In genomic region chr7:80044170-80044569, GRCm38 (mm10) we compare ENCODE assay signal across 9 mouse cellular contexts. TPM values are rescaled to one million over a fixed set of nuclear protein-coding genes. Genes with fewer than 3 reads are reported as not detected.
A peak's percentile ranks its signal among the peaks of the same experiment; 100 is the strongest.
DNase-seq lines count a peak whose midpoint lies in the region; ATAC-seq lines count a peak whose summit lies in the region.
"Had no signal": no experiment of that assay in that cellular context is flagged by ENCODE, and none has a peak within 500 bp of the region (broad histone marks: within the 10 kb centered on the region; RNA-seq: fewer than 3 reads in every experiment).

No protein-coding gene starts in this region.

- H3K4me2 ChIP-seq in heart, embryonic 12.5 days = no peak overlapping the region
- H3K4me2 ChIP-seq in limb, embryonic 15.5 days = no peak overlapping the region
- H3K4me2 ChIP-seq in midbrain, embryonic 14.5 days (ENCODE audit: low read length) = no peak overlapping the region

- no peaks in the 10 kb centered on the region for H3K36me3 ChIP-seq in heart, embryonic 12.5 days
- peaks cover 6% of the 10 kb centered on the region; the same call in 1 of the 2 replicates for H3K36me3 ChIP-seq in limb, embryonic 15.5 days
- H3K36me3 ChIP-seq in midbrain, embryonic 14.5 days (ENCODE audit: control insufficient read depth, insufficient read depth, low read length) = no peaks in the 10 kb centered on the region

- intact Hi-C loops in left cerebral cortex, postnatal 14 days (cut with DNase I) = no loop called here

- no peaks in the 10 kb centered on the region for H3K9me3 ChIP-seq in heart, embryonic 12.5 days (replicated peaks)
- no peaks in the 10 kb centered on the region for H3K9me3 ChIP-seq in limb, embryonic 15.5 days
- no peaks in the 10 kb centered on the region for H3K9me3 ChIP-seq in midbrain, embryonic 14.5 days (ENCODE audit: control insufficient read depth, low read length)

- H3K4me1 ChIP-seq in heart, embryonic 12.5 days (replicated peaks) = peaks cover 54% of the 10 kb centered on the region
- peaks cover 27% of the 10 kb centered on the region for H3K4me1 ChIP-seq in limb, embryonic 15.5 days
- peaks cover 21% of the 10 kb centered on the region for H3K4me1 ChIP-seq in midbrain, embryonic 14.5 days (ENCODE audit: control insufficient read depth, insufficient read depth, low read length)

- H3K9ac ChIP-seq in heart, embryonic 12.5 days = no peak overlapping the region
- H3K9ac ChIP-seq in limb, embryonic 15.5 days = no peak overlapping the region
- H3K9ac ChIP-seq in midbrain, embryonic 14.5 days (replicated peaks; ENCODE audit: low read length) = peak overlapping the region; percentile 26; the same call in 1 of the 2 replicates

- peak; percentile 76 for DNase-seq in layer of hippocampus, adult 9-11 months
- DNase-seq in layer of hippocampus, postnatal 14 days (ENCODE audit: low spot score in 2 of 2) = no peak
- DNase-seq in midbrain, embryonic 14.5 days = no peak
- no peak for DNase-seq in thymus, postnatal 36 days
- no peak for DNase-seq in T-cell, adult 2 months (ENCODE audit: low spot score)
- no peak for DNase-seq in left cerebral cortex, postnatal 14 days (ENCODE audit: low spot score in 2 of 2)

- ATAC-seq in heart, embryonic 12.5 days (ENCODE audit: insufficient number of reproducible peaks, low FRiP score) = peak; percentile 73; the same call in 1 of the 2 replicates
- ATAC-seq in limb, embryonic 15.5 days (ENCODE audit: insufficient number of reproducible peaks, low FRiP score, low TSS enrichment, low read depth) = no peak
- ATAC-seq in midbrain, embryonic 14.5 days (ENCODE audit: low FRiP score, low TSS enrichment) = no peak

- H3K4me3 ChIP-seq in heart, embryonic 12.5 days = no peak overlapping the region
- no peak overlapping the region for H3K4me3 ChIP-seq in limb, embryonic 15.5 days
- H3K4me3 ChIP-seq in midbrain, embryonic 14.5 days (replicated peaks; ENCODE audit: low read depth, low read length) = no peak overlapping the region
- H3K4me3 ChIP-seq: erythroblast, embryonic 14.5 days had no signal

- 45% methylated on average over 7 of the region's 7 CpGs for WGBS in heart, embryonic 12.5 days
- 63% methylated on average over 7 of the region's 7 CpGs for WGBS in limb, embryonic 15.5 days
- WGBS in midbrain, embryonic 14.5 days = 89% methylated on average over 7 of the region's 7 CpGs

- H3K27me3 ChIP-seq in heart, embryonic 12.5 days (replicated peaks) = no peaks in the 10 kb centered on the region
- no peaks in the 10 kb centered on the region for H3K27me3 ChIP-seq in limb, embryonic 15.5 days
- no peaks in the 10 kb centered on the region for H3K27me3 ChIP-seq in midbrain, embryonic 14.5 days (ENCODE audit: control insufficient read depth, insufficient read depth, low read length)

- peak overlapping the region; percentile 69 for H3K27ac ChIP-seq in heart, embryonic 12.5 days (ENCODE audit: poor library complexity, severe bottlenecking)
- H3K27ac ChIP-seq in limb, embryonic 15.5 days = peak overlapping the region; percentile 57; the same call in 1 of the 2 replicates
- peak overlapping the region; percentile 49 for H3K27ac ChIP-seq in midbrain, embryonic 14.5 days (replicated peaks; ENCODE audit: low read depth, low read length)

RNA-seq across cellular contexts. Expression of gene Zfp710, which starts 19.6 kb away (rescaled TPM):
- total RNA-seq in layer of hippocampus, postnatal 14 days (2021) = 10 to 100 TPM; 17.5 to 18.0 TPM
- polyA plus RNA-seq in heart, embryonic 12.5 days (2016; fragmentation: Nextera tagmentation; extraction: Ambion mirVana) = 13.5 and 13.7 TPM in 2 replicates
- 16.9 and 18.9 TPM in 2 replicates for polyA plus RNA-seq in limb, embryonic 15.5 days (2015; fragmentation: Nextera tagmentation; extraction: Ambion mirVana)
- 17.0 and 17.7 TPM in 2 replicates for polyA plus RNA-seq in midbrain, embryonic 14.5 days (2014; fragmentation: Nextera tagmentation; extraction: Ambion mirVana)
- 10 to 100 TPM; 15.7 to 16.0 TPM for total RNA-seq in left cerebral cortex, postnatal 14 days (2021)
